Mouse (Mus musculus) spleen, adult 2 months (tissue): ENCODE results near the gene Car10.

Source experiments
- CTCF ChIP-seq: fragments of 200-500 bp; IDR thresholded peaks from 2 replicates; pipeline ENCODE4 v1.5.1; 2011; ENCODE audit warnings: mild to moderate bottlenecking, inconsistent platforms; ENCODE audit not compliant: insufficient read depth, insufficient read length, insufficient replicate concordance; ENCODE audit errors: extremely low read depth
- POLR2A ChIP-seq: fragments of 200-500 bp; IDR thresholded peaks from 2 replicates; pipeline ENCODE4 v1.6.1; 2011; ENCODE audit warnings: low read depth, low read length, inconsistent platforms

- TF ChIP-seq CTCF (no peak), POLR2A (no peak)
Measured at GRCm38 (mm10) chr11:93230057-93230456, 132.2 kb downstream of the Car10 start.
